Mouse (Mus musculus) forebrain, postnatal 0 days (tissue): Measurements from ENCODE around the gene Jph2. TPM values are rescaled to one million over a fixed set of nuclear protein-coding genes. Genes with fewer than 3 reads are reported as not detected.
"Not testable (repeated sequence)": the region's sequence is repeated elsewhere in the genome, so short reads cannot be mapped to it uniquely, and the experiment has no call there.

Experiments used
- ATAC-seq: fragments of 200-750 bp; cut with Nextera tagmentation; 2 replicates; pipeline ENCODE4 v1.8.0; 2017; ENCODE audit warnings: mild to moderate bottlenecking, moderate library complexity
- DNase-seq: peaks from one replicate; pipeline ENCODE4 v3.0.0-alpha.2; 2015
- H3K27ac ChIP-seq: fragments of 300-500 bp; sonication (generic); 2 replicates; pipeline ENCODE4 v1.5.1; 2014; ENCODE audit warnings: low read depth, mild to moderate bottlenecking, antibody characterized with exemption, low read length, moderate library complexity, mixed read lengths
- H3K27me3 ChIP-seq: fragments of 300-500 bp; sonication (generic); 2 replicates; pipeline ENCODE4 v1.6.1; 2014; ENCODE audit warnings: mild to moderate bottlenecking, low read length, mixed read lengths; ENCODE audit not compliant: insufficient read depth
- H3K36me3 ChIP-seq: fragments of 300-500 bp; sonication (generic); 2 replicates; pipeline ENCODE4 v1.6.1; 2014; ENCODE audit warnings: mild to moderate bottlenecking, moderate library complexity; ENCODE audit not compliant: insufficient read depth
- H3K4me1 ChIP-seq: fragments of 300-500 bp; sonication (generic); 2 replicates; pipeline ENCODE4 v1.6.1; 2014; ENCODE audit warnings: antibody characterized with exemption; ENCODE audit not compliant: insufficient read depth
- H3K4me2 ChIP-seq: fragments of 300-500 bp; sonication (generic); 2 replicates; pipeline ENCODE4 v1.6.1; 2014; ENCODE audit warnings: low read depth, mild to moderate bottlenecking, moderate library complexity
- H3K4me3 ChIP-seq: fragments of 300-500 bp; sonication (generic); 2 replicates; pipeline ENCODE4 v1.5.1; 2014; ENCODE audit warnings: low read depth, low read length, mixed read lengths
- H3K9ac ChIP-seq: fragments of 300-500 bp; sonication (generic); 2 replicates; pipeline ENCODE4 v1.6.1; 2014; ENCODE audit warnings: mild to moderate bottlenecking
- H3K9me3 ChIP-seq: fragments of 300-500 bp; sonication (generic); 2 replicates; pipeline ENCODE4 v1.6.1; 2016; ENCODE audit warnings: low read length
- CTCF ChIP-seq: sonication (generic); IDR thresholded peaks from 2 replicates; pipeline ENCODE4 v1.5.1; 2016; ENCODE audit warnings: antibody characterized with exemption, control low read depth, low read depth
- WGBS: fragments of 180-500 bp; shearing (Covaris S2); extraction: QIAGEN DNeasy Blood & Tissue Kit; methylation state at CpG from one replicate; pipeline ENCODE4 v1.1.7; 2014; 5-methylcytosine and 5-hydroxymethylcytosine counted together
- polyA plus RNA-seq: library from polyadenylated mRNA; unstranded; fragments of >200 nt; fragmentation: Nextera tagmentation; extraction: Ambion mirVana; gene quantifications from 2 replicates; pipeline ENCODE4 v1.2.1, GENCODE M21; 2015
- total RNA-seq: library from RNA; depleted of rRNA; stranded (reverse); fragments of >200 nt; gene quantifications from 2 replicates; pipeline ENCODE4 v1.2.3, GENCODE M21; 2014

Jph2 gene
- total and polyA plus RNA-seq, 2 experiments from 2014 or later: 0.82 to 1.9 TPM

- Histone ChIP-seq H3K4me3 (no peak overlapping the region), H3K9me3 (no peaks in the 10 kb centered on the region), H3K4me2 (no peak overlapping the region), H3K4me1 (no peaks in the 10 kb centered on the region; the same call in 1 of the 2 replicates), H3K9ac (no peak overlapping the region), H3K27me3 (no peaks in the 10 kb centered on the region), H3K27ac (no peak overlapping the region), H3K36me3 (peaks cover 37% of the 10 kb centered on the region)
- ATAC-seq (no peak), DNase-seq (peak; percentile 25)
- no peak for TF ChIP-seq CTCF
- 84% methylated on average over 4 of the region's 4 CpGs for WGBS
Observed at GRCm38 (mm10) chr2:163412419-163412818, 14.6 kb upstream of the Jph2 start.

DNA sequence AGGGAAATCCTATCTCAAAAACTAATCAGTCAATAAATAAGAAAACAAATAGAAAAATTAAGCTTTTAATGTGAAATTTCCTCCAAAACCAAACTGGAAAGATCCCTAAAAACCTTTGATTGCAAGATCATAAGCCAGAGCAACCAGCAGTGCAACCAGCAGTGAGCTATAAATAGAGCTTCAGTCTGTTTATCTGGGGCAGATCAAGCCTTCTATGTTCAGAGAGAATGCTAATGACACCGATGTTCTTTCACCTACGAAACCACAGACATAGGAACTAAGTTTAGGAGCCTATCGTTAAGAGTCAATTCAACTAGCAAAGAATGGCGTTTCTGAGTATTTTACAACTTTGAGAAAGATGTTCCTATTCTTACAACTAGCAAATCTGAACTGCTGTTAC is 14.0 kb upstream of the Jph2 start:
- Histone ChIP-seq H3K9ac (no peak overlapping the region), H3K4me2 (no peak overlapping the region), H3K9me3 (no peaks in the 10 kb centered on the region), H3K27ac (no peak overlapping the region), H3K4me3 (no peak overlapping the region), H3K27me3 (no peaks in the 10 kb centered on the region), H3K36me3 (peaks cover 43% of the 10 kb centered on the region), H3K4me1 (no peaks in the 10 kb centered on the region)
- ATAC-seq (no peak), DNase-seq (no peak)
- WGBS: 93% methylated on average over 4 of the region's 4 CpGs
- TF ChIP-seq CTCF: no peak

DNA sequence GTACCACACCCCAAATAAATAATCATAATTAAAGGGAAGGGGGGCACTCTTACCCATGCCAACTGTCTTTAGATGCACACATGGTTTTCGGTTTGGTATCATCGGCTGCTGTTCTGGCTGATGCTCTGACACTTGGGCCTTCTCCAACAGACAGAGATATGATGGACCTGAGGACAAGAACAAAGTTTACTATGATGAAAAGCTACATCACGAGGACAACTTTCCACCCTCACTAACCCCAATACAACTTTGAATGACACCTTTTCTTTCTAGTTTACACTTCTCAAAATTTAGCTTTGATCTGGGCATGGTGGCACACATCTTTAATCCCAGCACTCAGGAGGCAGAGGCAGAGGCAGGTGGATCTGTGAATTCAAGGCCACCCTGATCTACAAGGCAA is 13.6 kb upstream of the Jph2 start:
- not testable (repeated sequence) for ATAC-seq, H3K4me2 ChIP-seq, H3K27ac ChIP-seq, H3K27me3 ChIP-seq, H3K4me1 ChIP-seq, H3K9ac ChIP-seq, H3K4me3 ChIP-seq, H3K9me3 ChIP-seq, DNase-seq
- WGBS: 90% methylated on average over 3 of the region's 3 CpGs
- H3K36me3 ChIP-seq: peaks cover 43% of the 10 kb centered on the region

DNA sequence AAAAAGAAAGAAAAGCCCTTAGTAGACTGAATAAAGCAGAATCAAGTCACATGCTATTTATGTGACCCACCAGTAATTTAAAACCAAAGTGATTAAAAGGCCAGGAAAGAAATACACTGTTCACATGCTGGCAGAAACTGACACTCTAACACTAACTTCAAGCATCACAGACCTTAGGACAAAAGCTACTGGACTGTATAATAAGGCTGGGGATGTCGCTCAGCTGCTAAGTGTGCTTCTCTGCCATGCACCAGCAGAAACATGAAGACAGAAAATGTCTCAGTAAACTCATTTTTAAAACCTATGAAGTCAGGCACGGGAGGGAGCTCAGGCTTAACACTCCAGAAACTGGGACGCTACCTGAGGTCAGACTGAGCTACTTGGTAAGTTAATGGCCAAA is 12.4 kb upstream of the Jph2 start:
- peaks cover 48% of the 10 kb centered on the region for H3K36me3 ChIP-seq
- TF ChIP-seq CTCF: no peak
- WGBS: 92% methylated on average over 3 of the region's 3 CpGs
- no peaks in the 10 kb centered on the region for H3K4me1 ChIP-seq
- H3K4me2 ChIP-seq: no peak overlapping the region
- H3K27me3 ChIP-seq: no peaks in the 10 kb centered on the region
- H3K4me3 ChIP-seq: no peak overlapping the region
- no peak overlapping the region for H3K9ac ChIP-seq
- ATAC-seq (no peak), DNase-seq (no peak)
- H3K9me3 ChIP-seq: no peaks in the 10 kb centered on the region
- H3K27ac ChIP-seq: no peak overlapping the region

DNA sequence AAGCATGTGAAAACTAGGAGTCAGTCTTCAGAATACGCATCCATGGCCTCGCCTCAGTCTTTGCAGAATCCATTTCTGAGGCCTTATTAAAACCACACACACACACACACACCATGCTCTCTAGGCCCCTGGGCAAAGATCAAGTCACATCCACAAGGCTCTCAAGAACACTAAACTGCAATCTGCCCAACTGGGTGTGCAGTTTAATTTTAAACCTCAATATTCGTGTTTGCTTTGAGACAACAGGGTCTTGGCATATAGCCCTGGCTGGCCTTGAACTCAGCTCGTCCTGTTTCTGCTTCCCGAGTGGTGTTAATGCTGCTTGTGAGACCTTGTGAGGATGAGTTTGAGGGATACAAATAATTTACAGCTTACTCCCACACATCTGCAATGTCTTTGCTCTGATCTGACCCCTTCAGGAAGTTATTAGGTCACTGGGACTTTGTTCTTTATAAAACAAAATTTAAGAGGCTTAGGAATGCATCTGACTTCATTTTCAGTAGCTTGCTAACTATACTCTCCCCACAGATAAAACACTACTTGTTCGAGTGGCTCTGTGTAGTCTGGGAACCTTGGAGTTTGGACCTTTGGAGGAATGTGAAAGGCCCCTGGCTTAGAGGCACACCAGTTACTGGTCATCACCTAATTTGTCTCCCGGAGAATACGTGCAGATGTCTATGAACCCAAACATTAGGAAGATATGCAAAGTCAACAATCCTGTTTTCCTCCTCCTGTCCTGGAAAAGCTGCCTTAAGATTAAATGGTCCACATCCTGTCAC is 6.4 kb upstream of the Jph2 start:
- Histone ChIP-seq H3K27ac (no peak overlapping the region), H3K4me2 (no peak overlapping the region), H3K4me3 (no peak overlapping the region), H3K9me3 (no peaks in the 10 kb centered on the region), H3K4me1 (no peaks in the 10 kb centered on the region), H3K27me3 (no peaks in the 10 kb centered on the region), H3K9ac (no peak overlapping the region), H3K36me3 (peaks cover 24% of the 10 kb centered on the region)
- ATAC-seq: no peak
- no peak for TF ChIP-seq CTCF
- no peak for DNase-seq
- WGBS: 83% methylated on average over 8 of the region's 8 CpGs

GRCm38 (mm10) chr2:163401221-163401620 is 3.4 kb upstream of the Jph2 start:
- Histone ChIP-seq H3K9ac (no peak overlapping the region), H3K36me3 (peaks cover 8% of the 10 kb centered on the region), H3K27ac (no peak overlapping the region), H3K9me3 (no peaks in the 10 kb centered on the region), H3K4me3 (no peak overlapping the region), H3K27me3 (no peaks in the 10 kb centered on the region), H3K4me2 (no peak overlapping the region), H3K4me1 (no peaks in the 10 kb centered on the region)
- WGBS: 12% methylated on average over 8 of the region's 8 CpGs
- DNase-seq (peak; percentile 96), ATAC-seq (peak; percentile 25; the same call in 1 of the 2 replicates)
- peak; percentile 99 for TF ChIP-seq CTCF

- H3K4me3 ChIP-seq: no peak overlapping the region
- H3K4me1 ChIP-seq: no peaks in the 10 kb centered on the region
- TF ChIP-seq CTCF: no peak
- DNase-seq: no peak
- no peak for ATAC-seq
- no peaks in the 10 kb centered on the region for H3K36me3 ChIP-seq
- no peak overlapping the region for H3K27ac ChIP-seq
- no peaks in the 10 kb centered on the region for H3K27me3 ChIP-seq
- H3K4me2 ChIP-seq: no peak overlapping the region
- no peaks in the 10 kb centered on the region for H3K9me3 ChIP-seq
- H3K9ac ChIP-seq: no peak overlapping the region
- 77% methylated on average over 8 of the region's 8 CpGs for WGBS
Observed at GRCm38 (mm10) chr2:163399222-163399621, 1.4 kb upstream of the Jph2 start.
